Mouse (Mus musculus) MEL (cell line): Measurements from ENCODE around the gene Larp4b. TPM values are rescaled to one million over a fixed set of nuclear protein-coding genes. Genes with fewer than 3 reads are reported as not detected.

Experiments
- DNase-seq: peaks from one replicate; pipeline ENCODE4 v3.0.0; 2011; ENCODE audit warnings: low read depth, low spot score
- H3K27ac ChIP-seq: 2 replicates; pipeline ENCODE4 v1.5.1; 2012; ENCODE audit warnings: low read depth, mild to moderate bottlenecking, control low read depth, low read length, moderate library complexity; ENCODE audit not compliant: control insufficient read depth
- H3K27me3 ChIP-seq, 2 experiments: fragments of 150-350 bp in 1 of 2; sonication (generic) in 1 of 2; 2 replicates each; pipeline ENCODE4 v1.6.1; 2012; ENCODE audit warnings: low read length in 2 of 2, mild to moderate bottlenecking in 2 of 2, improper control_type of control experiment in 1 of 2, moderate library complexity in 1 of 2; ENCODE audit not compliant: insufficient read depth in 2 of 2, control insufficient read depth in 1 of 2
- H3K36me3 ChIP-seq, 2 experiments: 2 replicates each; pipeline ENCODE4 v1.6.1; 2012 to 2014; ENCODE audit warnings: low read length in 2 of 2, improper control_type of control experiment in 1 of 2, inconsistent platforms in 1 of 2, mild to moderate bottlenecking in 1 of 2; ENCODE audit not compliant: insufficient read depth in 2 of 2, control insufficient read depth in 1 of 2
- H3K4me1 ChIP-seq, 2 experiments: fragments of 150-350 bp in 1 of 2; sonication (generic) in 1 of 2; 2 replicates each; pipeline ENCODE4 v1.6.1; 2012; ENCODE audit warnings: low read length in 2 of 2, improper control_type of control experiment in 1 of 2, mild to moderate bottlenecking in 1 of 2; ENCODE audit not compliant: insufficient read depth in 2 of 2, control insufficient read depth in 1 of 2
- H3K4me3 ChIP-seq, 2 experiments: fragments of 150-350 bp in 1 of 2; sonication (generic) in 1 of 2; 2 replicates each; pipeline ENCODE4 v1.5.1; 2012; ENCODE audit warnings: low read depth in 2 of 2, low read length in 2 of 2, mild to moderate bottlenecking in 2 of 2, moderate library complexity in 2 of 2, control low read depth in 1 of 2, improper control_type of control experiment in 1 of 2; ENCODE audit not compliant: control insufficient read depth in 1 of 2, insufficient read depth in 1 of 2
- H3K79me2 ChIP-seq: 2 replicates; pipeline ENCODE4 v1.6.1; 2012; ENCODE audit warnings: mild to moderate bottlenecking, low read length, moderate library complexity; ENCODE audit not compliant: control insufficient read depth, poor library complexity, insufficient read depth
- H3K9ac ChIP-seq: 2 replicates; pipeline ENCODE4 v1.6.1; 2012; ENCODE audit warnings: low read depth, mild to moderate bottlenecking, control low read depth, low read length, moderate library complexity; ENCODE audit not compliant: control insufficient read depth, poor library complexity, severe bottlenecking
- H3K9me3 ChIP-seq: fragments of 150-350 bp; sonication (generic); replicated peaks from 2 replicates; pipeline ENCODE4 v1.6.1; 2012; ENCODE audit warnings: mild to moderate bottlenecking, low read length, improper control_type of control experiment, moderate library complexity; ENCODE audit not compliant: insufficient read depth
- CHD1 ChIP-seq: IDR thresholded peaks from 2 replicates; pipeline ENCODE4 v1.6.1; 2012; ENCODE audit warnings: low read depth, mild to moderate bottlenecking, inconsistent platforms, low read length, improper control_type of control experiment
- CHD2 ChIP-seq: IDR thresholded peaks from 2 replicates; pipeline ENCODE4 v1.6.1; 2011; ENCODE audit warnings: low read length, improper control_type of control experiment
- CTCF ChIP-seq, 3 experiments: IDR thresholded peaks in 2 of 3; conservative IDR thresholded peaks in 1 of 3; 2 replicates each; pipeline ENCODE4 v1.5.1; 2011 to 2012; ENCODE audit warnings: low read length in 3 of 3, low read depth in 2 of 3, mild to moderate bottlenecking in 2 of 3, improper control_type of control experiment in 1 of 3, inconsistent platforms in 1 of 3, mixed read lengths in 1 of 3, moderate library complexity in 1 of 3; ENCODE audit not compliant: control insufficient read depth in 1 of 3, insufficient read depth in 1 of 3, poor library complexity in 1 of 3, severe bottlenecking in 1 of 3
- E2F4 ChIP-seq: IDR thresholded peaks from 2 replicates; pipeline ENCODE4 v1.6.1; 2011; ENCODE audit warnings: low read depth, low read length, improper control_type of control experiment, borderline replicate concordance
- EP300 ChIP-seq, 2 experiments: IDR thresholded peaks; 2 replicates each; pipeline ENCODE4 v1.6.1; 2011; ENCODE audit warnings: improper control_type of control experiment in 2 of 2, low read length in 2 of 2, low read depth in 1 of 2, mild to moderate bottlenecking in 1 of 2
- GABPA ChIP-seq: IDR thresholded peaks from 2 replicates; pipeline ENCODE4 v1.6.1; 2012; ENCODE audit warnings: low read depth, mild to moderate bottlenecking, inconsistent platforms, low read length, improper control_type of control experiment, moderate library complexity
- GATA1 ChIP-seq: IDR thresholded peaks from 2 replicates; pipeline ENCODE4 v1.6.1; 2011; ENCODE audit warnings: low read depth, low read length, improper control_type of control experiment
- KAT2A ChIP-seq: conservative IDR thresholded peaks from 2 replicates; pipeline ENCODE4 v1.6.1; 2012; ENCODE audit warnings: low read depth, low read length, improper control_type of control experiment, inconsistent platforms
- MAX ChIP-seq: IDR thresholded peaks from 2 replicates; pipeline ENCODE4 v1.6.1; 2011; ENCODE audit warnings: low read length, improper control_type of control experiment
- MEF2A ChIP-seq: IDR thresholded peaks from 2 replicates; pipeline ENCODE4 v1.6.1; 2014; ENCODE audit warnings: low read depth, mild to moderate bottlenecking, inconsistent platforms, low read length, improper control_type of control experiment; ENCODE audit not compliant: poor library complexity, insufficient replicate concordance, severe bottlenecking; ENCODE audit errors: extremely low read depth
- MXI1 ChIP-seq: IDR thresholded peaks from 2 replicates; pipeline ENCODE4 v1.6.1; 2011; ENCODE audit warnings: mild to moderate bottlenecking, low read depth, low read length, improper control_type of control experiment
- MYB ChIP-seq: IDR thresholded peaks from 2 replicates; pipeline ENCODE4 v1.6.1; 2011; ENCODE audit warnings: mild to moderate bottlenecking, low read depth, low read length, improper control_type of control experiment
- POLR2AphosphoS2 ChIP-seq: IDR thresholded peaks from 2 replicates; pipeline ENCODE4 v1.6.1; 2011; ENCODE audit warnings: low read length, improper control_type of control experiment
- POLR2AphosphoS5 ChIP-seq: IDR thresholded peaks from 2 replicates; pipeline ENCODE4 v1.6.1; 2012; ENCODE audit warnings: low read depth, borderline replicate concordance, mild to moderate bottlenecking, inconsistent platforms, low read length, moderate library complexity, mixed read lengths
- RAD21 ChIP-seq: IDR thresholded peaks from 2 replicates; pipeline ENCODE4 v1.6.1; 2011; ENCODE audit warnings: mild to moderate bottlenecking, low read depth, low read length, improper control_type of control experiment
- RCOR1 ChIP-seq: IDR thresholded peaks from 2 replicates; pipeline ENCODE4 v1.6.1; 2012; ENCODE audit warnings: low read depth, mild to moderate bottlenecking, inconsistent platforms, low read length, improper control_type of control experiment
- SMC3 ChIP-seq: IDR thresholded peaks from 2 replicates; pipeline ENCODE4 v1.6.1; 2011; ENCODE audit warnings: low read depth, low read length, improper control_type of control experiment
- TAL1 ChIP-seq: IDR thresholded peaks from 2 replicates; pipeline ENCODE4 v1.6.1; 2012; ENCODE audit warnings: mild to moderate bottlenecking, inconsistent platforms, low read length, moderate library complexity, mixed read lengths
- TBP ChIP-seq: IDR thresholded peaks from 2 replicates; pipeline ENCODE4 v1.8.0; 2011; ENCODE audit warnings: low read depth, low read length, improper control_type of control experiment
- TCF12 ChIP-seq: IDR thresholded peaks from 2 replicates; pipeline ENCODE4 v1.6.1; 2014; ENCODE audit warnings: low read depth, mild to moderate bottlenecking, inconsistent platforms, low read length, improper control_type of control experiment, moderate library complexity
- USF2 ChIP-seq, 2 experiments: IDR thresholded peaks; 2 replicates each; pipeline ENCODE4 v1.6.1; 2011 to 2012; ENCODE audit warnings: improper control_type of control experiment in 2 of 2, low read length in 2 of 2, borderline replicate concordance in 1 of 2, inconsistent platforms in 1 of 2, low read depth in 1 of 2, mild to moderate bottlenecking in 1 of 2; ENCODE audit not compliant: insufficient read depth in 1 of 2
- ZC3H11A ChIP-seq: IDR thresholded peaks from 2 replicates; pipeline ENCODE4 v1.6.1; 2012; ENCODE audit warnings: low read depth, mild to moderate bottlenecking, inconsistent platforms, low read length, improper control_type of control experiment
- ZKSCAN1 ChIP-seq: IDR thresholded peaks from 2 replicates; pipeline ENCODE4 v1.6.1; 2012; ENCODE audit warnings: low read depth, mild to moderate bottlenecking, inconsistent platforms, low read length, improper control_type of control experiment, moderate library complexity
- polyA plus RNA-seq, 2 experiments: library from polyadenylated mRNA; stranded (reverse) in 1 of 2; unstranded in 1 of 2; fragments of >175 nt in 1 of 2; fragments of >200 nt in 1 of 2; gene quantifications; 2 replicates each; pipeline versions ENCODE4 v1.2.1 to v1.2.4; 2012; ENCODE audit warnings: low replicate concordance in 2 of 2, low read depth in 1 of 2; ENCODE audit not compliant: insufficient read length in 2 of 2, insufficient read depth in 1 of 2, missing spikeins in 1 of 2
- total RNA-seq: library from RNA; depleted of rRNA; stranded (reverse); fragments of 300-350 nt; gene quantifications from 2 replicates; pipeline ENCODE4 v1.2.3, GENCODE M21; 2012

Larp4b gene
- total and polyA plus RNA-seq, 3 experiments, result 57.7 to 340 (median 67.0) TPM

DNA sequence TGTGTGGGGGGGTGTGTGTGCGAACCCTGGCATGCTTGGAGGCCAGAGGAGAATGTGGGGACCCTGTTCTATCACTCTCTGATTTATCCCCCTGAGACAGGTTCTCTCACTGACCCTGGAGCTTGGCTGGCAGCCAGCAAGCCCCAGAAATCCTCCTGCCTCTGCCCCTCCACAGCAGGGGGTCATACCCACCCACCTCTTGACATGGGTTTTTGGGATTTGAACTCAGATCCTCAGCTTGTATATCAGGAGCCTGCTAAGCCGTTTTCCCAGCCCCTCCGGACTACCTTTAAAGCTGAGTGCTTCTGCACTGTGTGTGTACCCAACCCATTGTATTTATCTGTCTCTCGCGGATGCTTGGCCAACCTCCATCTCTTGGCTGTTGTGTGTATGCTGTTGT, 95.8 kb downstream of the Larp4b start:
- no peak for TF ChIP-seq MXI1
- no peak for TF ChIP-seq CHD1
- no peak for TF ChIP-seq POLR2AphosphoS5
- Histone ChIP-seq H3K9me3 (no peaks in the 10 kb centered on the region), H3K27ac (no peak overlapping the region), H3K36me3 (no peaks in the 10 kb centered on the region), H3K4me1 (no peaks in the 10 kb centered on the region), H3K79me2 (no peaks in the 10 kb centered on the region), H3K9ac (no peak overlapping the region), H3K4me3 (no peak overlapping the region), H3K27me3 (no peaks in the 10 kb centered on the region; a peak in 1 of 4 replicates)
- DNase-seq, result no peak

DNA sequence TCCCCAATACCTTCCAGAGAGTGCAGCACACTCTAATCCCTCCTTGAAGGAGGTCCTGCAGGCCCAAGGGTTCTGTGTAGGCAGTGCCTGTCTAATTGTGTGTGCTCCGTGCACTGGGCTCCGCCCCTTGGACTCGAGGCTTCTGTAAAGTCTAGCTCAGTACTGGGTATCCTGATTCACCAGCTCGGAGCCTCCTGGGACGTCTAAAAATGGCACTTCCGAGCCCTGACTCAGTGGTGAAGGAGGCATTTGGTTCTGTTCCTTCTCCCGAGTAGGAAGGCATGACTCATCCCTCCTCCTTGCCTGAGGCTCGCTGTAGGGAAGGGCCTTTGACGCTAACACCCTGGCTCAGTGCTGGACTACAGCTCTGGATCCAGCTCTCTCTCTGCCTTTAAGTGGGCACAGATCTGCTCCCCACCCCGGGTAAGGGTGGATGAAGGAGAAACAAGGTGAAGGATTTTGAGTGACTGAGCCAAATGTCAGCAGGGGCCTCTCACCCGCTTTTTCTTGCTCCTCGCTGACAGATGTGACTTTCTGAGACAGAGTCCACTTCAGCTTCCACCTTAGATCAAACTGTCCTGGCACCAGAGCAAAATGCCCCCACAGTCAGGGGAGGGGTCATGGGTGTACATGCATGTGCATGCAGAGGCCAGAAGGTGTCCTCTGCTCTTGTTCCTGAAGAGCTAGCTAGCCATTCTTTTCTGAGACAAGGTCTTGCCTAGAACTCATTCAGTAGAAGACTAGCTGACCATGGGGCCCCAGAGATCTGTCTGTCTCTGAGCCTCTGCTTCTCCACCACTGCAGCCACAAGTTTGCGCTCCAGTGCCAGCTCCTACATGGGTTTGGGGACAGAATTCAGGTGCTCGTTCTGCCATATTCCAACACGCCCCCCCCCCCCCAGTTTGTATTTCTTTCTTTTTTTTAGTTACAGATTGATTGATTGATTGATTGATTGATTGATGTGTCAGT, 97.8 kb downstream of the Larp4b start:
- Histone ChIP-seq H3K36me3 (no peaks in the 10 kb centered on the region), H3K9me3 (no peaks in the 10 kb centered on the region), H3K27ac (no peak overlapping the region), H3K9ac (no peak overlapping the region), H3K4me1 (no peaks in the 10 kb centered on the region), H3K79me2 (no peaks in the 10 kb centered on the region), H3K4me3 (no peak overlapping the region; a peak in 1 of 4 replicates), H3K27me3 (no peaks in the 10 kb centered on the region)
- peak; percentile 23 for DNase-seq
- TF ChIP-seq E2F4 (no peak), EP300 (IDR thresholded peaks at IDR 0.05; ENCODE audit: low read depth in 1 of 2, low read length in 2 of 2) (no peak), USF2 (IDR thresholded peaks at IDR 0.05; ENCODE audit: borderline replicate concordance in 1 of 2, insufficient read depth in 1 of 2, low read depth in 1 of 2, low read length in 2 of 2) (no peak), SMC3 (no peak), MEF2A (no peak), ZKSCAN1 (no peak)

DNA sequence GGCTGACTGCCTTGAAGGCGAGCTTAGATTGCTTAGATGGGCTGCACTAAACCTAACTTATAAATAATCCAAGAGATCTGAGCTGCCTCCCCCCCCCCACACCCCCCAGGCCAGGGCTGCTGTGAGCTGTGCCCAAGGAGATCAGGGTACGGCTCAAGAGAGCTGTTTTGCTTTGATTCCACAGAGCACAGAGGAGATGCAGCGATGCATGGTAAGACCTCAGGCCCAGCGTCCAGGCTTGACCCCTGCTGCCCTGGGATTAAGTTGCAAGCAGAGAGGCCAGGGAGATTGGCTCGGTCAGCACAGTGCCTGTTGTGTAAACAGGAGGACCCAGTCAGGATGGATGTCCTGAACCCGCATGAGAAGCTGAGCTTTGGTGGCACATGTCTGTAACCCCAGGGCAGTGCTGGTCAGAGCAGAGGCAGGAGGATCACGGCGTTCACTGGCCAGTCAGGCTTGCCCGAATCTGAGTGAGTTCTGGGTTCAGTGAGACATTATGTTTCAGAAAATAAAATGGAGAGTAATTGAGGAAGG, 99.2 kb downstream of the Larp4b start:
- H3K27me3 ChIP-seq, result no peaks in the 10 kb centered on the region
- TF ChIP-seq KAT2A (no peak), CHD1 (no peak), MYB (no peak), MXI1 (no peak), TCF12 (no peak), TAL1 (no peak), POLR2AphosphoS2 (no peak), TBP (no peak), GATA1 (no peak), GABPA (no peak), ZKSCAN1 (no peak), RCOR1 (no peak), USF2 (IDR thresholded peaks at IDR 0.05; ENCODE audit: borderline replicate concordance in 1 of 2, insufficient read depth in 1 of 2, low read depth in 1 of 2, low read length in 2 of 2) (no peak), RAD21 (no peak), CHD2 (no peak), MAX (no peak), CTCF (IDR thresholded peaks at IDR 0.05 in 2 of 3, conservative IDR thresholded peaks at IDR 0.05 in 1 of 3; ENCODE audit: control insufficient read depth in 1 of 3, insufficient read depth in 1 of 3, low read depth in 2 of 3, low read length in 3 of 3, poor library complexity in 1 of 3, severe bottlenecking in 1 of 3) (no peak), ZC3H11A (no peak)
- TF ChIP-seq, all 39 proteins: peak for 0

More for the DNA sequence above, 99.2 kb downstream of the Larp4b start:
- Histone ChIP-seq H3K36me3 (no peaks in the 10 kb centered on the region), H3K4me3 (no peak overlapping the region), H3K9me3 (no peaks in the 10 kb centered on the region), H3K9ac (no peak overlapping the region), H3K79me2 (no peaks in the 10 kb centered on the region), H3K4me1 (no peaks in the 10 kb centered on the region), H3K27ac (no peak overlapping the region)
- no peak for DNase-seq
